Mouse (Mus musculus): ENCODE measurements around the gene Dffa.
"Not testable (repeated sequence)": the region's sequence is repeated elsewhere in the genome, so short reads cannot be mapped to it uniquely, and the experiment has no call there.

Gene Dffa

DNA sequence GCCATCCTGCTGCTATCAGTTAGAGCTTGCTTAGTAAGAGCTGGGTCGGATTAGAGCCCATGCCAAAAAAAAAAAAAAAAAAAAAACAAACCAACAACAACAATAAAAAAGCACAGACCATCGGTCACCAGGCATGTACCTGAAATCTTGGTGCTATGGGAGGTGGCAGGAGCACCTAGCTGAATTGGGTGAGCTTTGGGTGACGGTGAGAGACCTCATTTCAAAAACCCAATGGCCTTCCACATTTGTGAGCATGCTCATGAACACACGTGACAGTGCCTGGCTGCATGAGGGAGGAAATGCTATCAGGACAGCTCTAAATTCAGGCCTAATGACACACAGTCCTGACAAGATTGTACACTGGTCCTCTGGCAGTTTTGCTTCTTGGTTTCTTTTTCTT, 44.1 kb downstream of the Dffa start:
- DNase-seq (ENCODE audit: low read depth) = no peak

DNA sequence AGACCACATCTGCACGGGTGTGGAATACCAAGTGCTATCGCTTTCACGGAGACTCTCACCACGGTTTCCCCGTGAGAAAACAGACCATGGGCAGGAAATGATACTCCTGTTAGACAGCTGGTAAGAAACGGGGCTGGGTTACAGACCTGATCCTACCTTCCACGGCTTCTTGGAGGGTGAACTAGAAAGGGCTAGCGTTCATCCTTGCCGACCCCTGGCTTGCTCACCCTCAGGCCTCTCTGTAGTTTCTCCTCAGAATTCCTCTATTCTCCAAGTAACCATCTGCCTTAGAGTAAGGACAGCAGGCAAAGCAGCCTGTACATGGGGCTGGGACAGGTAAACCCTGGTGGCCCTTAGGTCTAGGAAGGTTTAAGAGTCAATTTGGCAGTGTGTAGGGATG, 45.2 kb downstream of the Dffa start:
- no peak for DNase-seq (ENCODE audit: low read depth)

DNA sequence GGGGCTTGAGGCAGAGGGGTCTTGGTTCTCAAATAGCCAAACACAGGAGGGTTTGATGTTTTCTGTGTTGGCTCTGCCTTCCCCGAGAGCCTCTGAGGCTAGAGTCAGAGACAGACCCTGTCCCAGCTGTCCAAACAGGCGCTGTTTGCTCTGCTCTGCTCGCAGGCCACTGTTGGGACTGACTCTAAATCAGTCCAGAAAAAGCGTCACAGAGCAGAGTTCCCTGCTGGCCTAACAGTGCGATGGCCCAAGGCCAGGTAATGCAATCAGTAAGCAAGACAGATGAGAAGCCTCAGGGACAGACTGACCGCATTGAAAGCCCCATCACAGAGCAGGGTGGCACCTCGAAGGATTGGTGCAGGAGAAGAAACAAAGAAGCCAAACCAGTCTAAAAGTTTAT, 45.7 kb downstream of the Dffa start:
- DNase-seq (ENCODE audit: low read depth) = no peak

DNA sequence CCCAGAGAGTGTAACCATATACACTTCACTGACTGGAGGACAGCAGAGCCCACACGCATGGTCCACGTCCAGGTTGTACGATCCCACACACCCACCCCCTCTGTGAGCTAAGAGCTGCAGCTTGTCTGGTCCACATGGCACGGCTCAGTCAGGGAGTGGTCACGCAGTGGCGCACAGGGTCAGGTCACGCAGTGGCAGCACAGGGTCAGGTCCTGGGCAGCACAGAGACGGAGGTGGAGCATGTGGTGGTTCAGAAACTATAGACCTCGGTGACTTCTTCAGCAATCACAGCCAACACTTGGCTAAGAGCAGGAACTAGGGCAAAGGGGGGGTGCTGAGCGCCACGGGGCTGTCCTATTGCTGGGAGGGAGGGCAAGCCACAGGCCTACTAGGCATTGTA, 46.3 kb downstream of the Dffa start:
- DNase-seq (ENCODE audit: low read depth) = no peak

DNA sequence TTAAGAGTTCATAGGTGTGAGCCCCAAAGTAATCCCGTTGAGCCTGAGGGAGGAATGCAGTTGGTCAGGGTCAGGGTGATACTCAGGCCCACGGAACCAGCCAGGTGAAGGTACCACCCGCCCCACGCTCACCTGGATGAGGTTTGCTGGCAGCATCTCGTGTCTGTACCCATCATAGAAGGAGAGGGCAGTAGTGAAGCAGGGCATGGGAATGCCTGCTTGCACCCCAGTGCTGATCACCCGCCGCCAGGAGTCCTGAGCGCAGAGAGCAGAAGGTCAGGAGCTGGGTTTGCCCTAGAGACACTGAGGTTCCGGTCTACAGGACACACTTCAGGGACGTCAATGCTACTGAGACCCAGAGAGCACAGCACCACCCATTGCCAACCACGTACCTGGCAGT, 46.8 kb downstream of the Dffa start:
- no peak for DNase-seq (ENCODE audit: low read depth)

DNA sequence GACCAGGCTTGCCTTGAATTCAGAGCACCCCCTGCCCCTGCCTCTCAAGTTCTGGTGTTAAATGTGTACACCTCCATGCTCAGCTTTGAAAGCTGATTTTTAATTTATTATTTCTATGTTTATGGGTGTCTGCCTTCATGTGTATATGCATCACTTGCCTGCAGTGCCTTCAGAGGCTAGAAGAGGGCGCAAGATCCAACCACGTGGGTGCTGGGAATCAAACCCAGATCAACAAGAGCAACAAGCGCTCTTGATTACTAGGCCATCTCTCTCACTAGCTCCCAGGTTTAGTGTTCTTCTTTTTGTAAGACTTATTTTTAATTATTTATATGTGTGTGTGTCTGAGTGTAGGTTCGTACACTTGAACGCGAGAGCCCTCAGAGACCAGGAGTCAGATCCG, 50.9 kb downstream of the Dffa start:
- DNase-seq (ENCODE audit: low read depth) = no peak

DNA sequence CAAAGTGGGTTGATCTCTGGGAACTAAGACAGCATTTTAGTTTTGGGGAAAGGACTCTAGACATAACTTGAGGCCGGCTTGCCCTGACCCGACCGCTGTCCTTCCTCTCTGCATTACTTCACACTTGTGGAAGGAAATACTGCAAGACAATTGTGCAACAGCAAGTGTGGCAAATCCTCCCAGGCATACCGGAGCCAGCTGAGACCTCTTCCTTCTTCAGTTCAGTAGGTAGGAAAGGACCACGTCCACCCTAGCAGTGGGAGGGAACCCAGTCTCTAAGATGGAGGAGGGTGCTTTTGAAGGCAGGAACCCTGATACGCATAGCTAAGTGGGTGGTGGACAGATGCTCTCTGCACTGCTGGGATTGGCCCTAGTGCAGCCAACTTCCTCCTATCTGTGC, 51.8 kb downstream of the Dffa start:
- DNase-seq (ENCODE audit: low read depth) = no peak

DNA sequence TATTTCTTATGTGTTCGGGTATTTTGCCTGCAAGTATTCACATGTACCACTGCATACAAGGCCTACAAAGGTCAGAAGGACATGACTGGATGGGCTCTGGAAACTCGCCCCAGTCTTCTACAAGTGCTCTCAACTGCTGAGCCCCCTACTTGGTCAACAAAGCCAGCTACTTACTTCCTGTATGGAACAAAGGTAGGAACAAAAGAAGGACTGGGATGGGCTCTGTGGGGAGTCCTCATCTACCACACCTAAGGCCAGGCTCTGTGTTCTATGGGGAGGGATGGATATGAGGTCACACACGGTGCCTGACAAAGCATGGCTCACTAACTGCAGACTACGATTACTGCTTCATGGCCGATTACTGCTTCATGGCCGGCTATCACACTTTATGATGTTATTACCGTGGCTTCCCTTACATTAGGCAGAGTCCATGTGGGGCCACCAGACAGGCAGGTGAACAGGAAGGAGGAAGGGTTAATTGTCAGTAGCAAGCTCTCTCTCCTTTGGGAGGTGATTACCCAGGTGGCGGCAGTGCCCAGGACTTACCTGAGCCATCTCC, 53.5 kb downstream of the Dffa start:
- DNase-seq (ENCODE audit: low read depth) = no peak

DNA sequence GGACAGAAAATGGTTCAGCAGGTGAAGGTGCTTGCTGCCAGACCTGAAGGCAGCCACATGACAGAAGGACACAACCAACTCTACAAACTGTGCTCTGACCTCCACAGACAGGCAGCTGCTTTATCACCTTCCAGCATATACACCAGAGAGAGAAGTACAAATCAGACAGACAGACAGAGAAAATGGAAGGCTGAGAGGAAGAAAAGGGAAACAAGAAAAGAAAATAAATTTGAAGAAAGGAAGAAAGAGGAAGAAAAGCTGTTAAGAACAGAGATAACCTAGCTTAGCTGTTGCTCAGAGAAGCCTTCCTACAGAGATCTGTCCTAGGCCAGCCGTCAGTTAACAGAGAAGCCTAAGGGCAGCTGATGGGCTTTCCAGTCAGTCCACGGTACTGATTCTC, 55.3 kb downstream of the Dffa start:
- no peak for DNase-seq (ENCODE audit: low read depth)

DNA sequence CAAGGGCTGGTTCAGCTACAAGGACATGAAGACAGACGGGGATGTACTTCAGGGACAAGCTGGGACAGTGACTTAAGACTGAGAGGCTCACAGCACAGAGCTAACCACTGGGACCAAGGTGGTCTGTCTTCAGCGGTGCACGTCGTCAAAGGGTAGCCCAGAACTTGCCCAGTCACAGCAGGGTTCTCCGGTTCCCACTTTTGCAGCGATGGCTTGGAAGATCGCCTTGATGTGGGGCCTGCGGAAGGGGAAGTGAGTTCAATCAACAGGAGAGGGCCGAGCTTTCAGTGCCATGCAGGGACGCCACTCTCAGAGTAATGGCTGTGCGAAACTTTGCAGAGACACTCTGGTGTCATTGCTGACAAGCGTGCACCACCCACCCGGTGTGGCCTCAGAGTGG, 55.9 kb downstream of the Dffa start:
- DNase-seq (ENCODE audit: low read depth) = no peak

DNA sequence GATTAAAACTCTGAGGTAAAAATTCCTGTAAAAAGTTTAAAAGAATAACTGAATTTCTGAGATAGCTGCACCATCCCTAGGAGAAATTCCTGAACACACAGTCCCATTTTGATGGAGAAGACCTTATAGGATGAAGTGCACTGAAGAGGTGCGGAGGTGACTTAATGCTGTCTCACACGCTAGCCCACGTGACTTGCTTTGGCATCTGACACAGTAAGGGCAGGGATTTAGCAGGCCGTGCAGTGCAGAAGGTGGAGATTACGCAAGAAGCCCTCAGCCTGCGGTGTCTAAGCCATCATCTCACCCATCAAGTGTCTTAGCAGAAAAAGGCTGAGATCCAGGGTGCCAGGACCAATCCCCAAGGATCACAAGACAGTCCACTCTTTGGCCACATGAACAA, 57.2 kb downstream of the Dffa start:
- DNase-seq (ENCODE audit: low read depth) = no peak

DNA sequence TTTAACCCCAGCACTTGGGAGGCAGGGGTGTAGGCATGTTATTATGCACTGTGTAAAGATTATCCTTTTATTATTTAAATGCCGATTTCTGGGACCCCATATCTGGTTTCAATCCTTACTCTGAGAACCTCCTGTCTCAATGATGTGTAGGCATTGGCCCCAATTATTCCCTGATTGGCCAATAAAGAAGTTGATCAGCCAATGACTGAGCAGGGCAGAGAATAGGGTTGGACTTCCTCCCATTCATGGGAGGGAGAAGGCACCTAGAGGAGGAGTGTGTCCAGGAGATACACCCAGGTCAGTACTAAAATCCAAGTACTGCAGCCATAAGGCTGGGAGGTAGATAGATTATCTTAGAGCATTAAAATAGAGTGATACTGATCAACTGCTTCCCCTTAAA, 59.2 kb downstream of the Dffa start:
- no peak for DNase-seq (ENCODE audit: low read depth)

DNA sequence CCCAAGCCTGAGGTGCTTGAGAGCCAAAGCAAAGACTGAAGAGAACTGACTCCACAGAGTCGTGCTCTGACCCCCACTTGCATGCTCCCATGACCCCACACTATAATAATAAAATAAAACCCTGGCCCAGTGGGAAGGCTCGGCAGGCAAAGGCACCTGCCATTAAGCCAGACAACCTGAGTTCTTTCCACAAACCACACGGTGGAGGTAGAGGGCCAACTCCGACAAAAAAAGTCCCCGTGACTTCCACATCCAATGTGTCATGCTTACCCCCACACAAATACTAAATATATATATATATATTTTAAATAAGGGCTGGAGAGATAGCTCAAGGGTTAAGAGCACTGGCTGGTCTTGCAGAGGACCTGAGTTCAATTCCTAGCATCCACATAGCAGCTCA, 60.2 kb downstream of the Dffa start:
- no peak for DNase-seq (ENCODE audit: low read depth)

DNA sequence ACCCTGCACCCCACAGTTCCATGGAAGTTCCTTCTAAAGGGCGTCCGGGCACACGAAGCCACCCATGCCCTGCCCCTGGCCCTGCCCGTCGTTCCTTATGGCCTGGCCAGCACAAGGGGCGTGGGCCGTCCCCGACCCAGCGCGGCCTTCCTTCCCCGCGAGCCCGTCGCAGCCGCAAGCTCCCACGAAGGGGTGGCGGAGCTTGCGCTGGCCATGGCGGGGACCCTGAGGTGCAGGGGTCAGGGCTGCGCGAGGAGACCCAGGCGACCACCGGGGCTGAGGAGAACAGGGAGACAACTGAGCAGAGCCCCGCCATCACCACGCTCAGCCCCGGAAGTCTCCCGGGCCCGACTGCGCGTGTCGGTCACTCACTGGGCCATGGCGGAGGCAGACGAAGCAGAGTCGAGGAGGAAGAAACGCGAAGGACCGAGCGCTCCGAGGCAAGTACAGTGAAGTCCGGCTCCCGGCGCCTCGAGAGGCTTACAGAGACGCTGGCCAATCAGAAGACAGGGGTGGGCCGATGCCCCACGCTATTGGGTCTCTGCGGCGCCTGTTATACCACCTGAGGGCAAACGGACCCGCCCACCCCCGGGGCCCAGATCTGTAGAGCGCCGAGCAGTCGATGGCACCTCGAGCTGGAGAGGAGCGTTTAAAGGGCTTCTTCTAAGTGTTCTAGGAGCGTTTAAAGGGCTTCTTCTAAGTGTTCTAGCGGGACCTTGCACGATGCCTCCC, 62.4 kb downstream of the Dffa start, which contains the start of gene Pgd:
Gene Pgd, minus strand, starts transcription at position 557 of the 732 bp plus-strand sequence.
- peak; percentile 94 for DNase-seq (ENCODE audit: low read depth)

DNA sequence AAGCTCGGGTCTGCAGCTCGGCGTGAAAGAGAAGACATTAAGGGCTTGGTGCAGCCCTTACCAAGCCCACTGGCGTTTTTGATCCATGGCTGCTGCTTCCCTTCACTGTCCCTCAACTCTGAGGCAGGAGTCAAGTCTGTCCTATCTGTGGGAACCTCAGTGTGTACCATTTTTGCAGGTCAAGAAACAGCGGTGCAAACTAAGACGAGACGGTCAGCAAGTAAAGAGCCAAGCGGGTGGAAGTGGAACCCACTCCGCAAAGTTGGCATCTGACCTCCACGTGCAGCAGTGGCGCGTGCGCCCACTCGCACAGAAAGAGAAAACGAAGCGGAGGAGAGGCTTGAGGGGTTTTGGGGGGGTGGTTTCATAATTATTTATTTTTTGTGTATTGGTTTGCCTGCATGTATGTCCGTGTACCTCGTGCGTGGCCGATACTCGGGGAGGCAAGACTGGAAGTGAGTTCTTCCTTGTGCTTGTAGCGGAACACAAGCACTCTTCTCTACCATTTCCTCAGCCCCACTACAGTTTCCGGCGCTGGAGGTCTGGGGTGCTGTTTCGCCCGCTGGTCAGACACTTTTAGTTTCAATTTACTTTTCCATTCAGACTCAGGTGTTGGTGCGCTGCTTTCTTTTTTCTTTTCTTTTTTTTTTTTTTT, 63.1 kb downstream of the Dffa start:
- DNase-seq (ENCODE audit: low read depth) = peak; percentile 63

DNA sequence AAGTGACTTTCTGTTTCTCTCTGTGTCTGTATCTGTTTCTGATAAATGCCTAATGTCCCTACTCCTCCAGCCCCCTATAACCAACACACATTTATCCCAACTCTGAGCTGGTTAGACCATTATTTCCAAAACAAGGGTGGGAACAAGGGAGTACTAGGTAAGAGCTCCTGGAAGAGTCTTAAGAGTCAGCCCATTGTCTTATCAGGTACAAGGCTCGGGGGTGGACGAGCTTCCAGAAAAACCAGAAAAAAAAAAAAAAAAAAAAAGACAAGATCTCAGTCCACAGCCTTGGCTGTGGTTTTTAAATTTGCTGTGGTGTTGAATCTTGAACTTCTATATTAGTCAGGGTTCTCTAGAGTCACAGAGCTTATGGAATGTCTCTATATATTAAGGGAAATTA, 64.1 kb downstream of the Dffa start:
- DNase-seq (ENCODE audit: low read depth) = no peak

DNA sequence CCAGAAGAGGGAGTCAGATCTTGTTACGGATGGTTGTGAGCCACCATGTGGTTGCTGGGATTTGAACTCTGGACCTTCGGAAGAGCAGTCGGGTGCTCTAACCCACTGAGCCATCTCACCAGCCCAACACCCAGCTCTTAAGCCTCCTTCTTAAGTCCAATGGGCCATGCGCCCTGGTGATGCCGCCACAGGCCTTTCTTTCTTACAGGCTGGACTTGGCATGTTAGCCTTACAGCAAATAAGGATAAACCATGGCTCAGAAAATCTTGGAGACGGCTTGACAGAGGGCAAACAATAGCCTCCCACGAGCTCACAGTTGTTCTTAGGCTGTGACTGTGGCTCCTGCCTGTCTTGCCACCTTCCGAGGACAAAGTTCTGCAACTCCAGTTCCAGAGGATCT, 66.0 kb downstream of the Dffa start:
- not testable (repeated sequence) for DNase-seq (ENCODE audit: low read depth)

Data from naive thymus-derived CD4-positive, alpha-beta T cell, adult 2 months (primary cell).